Mouse (Mus musculus): ENCODE measurements around the gene Bckdhb.

- TF ChIP-seq ZC3H11A (IDR thresholded peaks at IDR 0.05; ENCODE audit: borderline replicate concordance, low read depth, low read length), result no peak
- TF ChIP-seq CHD2 (IDR thresholded peaks at IDR 0.05; ENCODE audit: low read depth, low read length), result no peak
- TF ChIP-seq MAFK (IDR thresholded peaks at IDR 0.05; ENCODE audit: insufficient read depth, low read depth, low read length), result no peak
Measured at GRCm38 (mm10) chr9:84040376-84040775, 115.4 kb downstream of the Bckdhb start.

Data from ES-E14 (cell line).